Mouse (Mus musculus) MEL (cell line): ENCODE data around the gene Art3. TPM values are rescaled to one million over a fixed set of nuclear protein-coding genes. Genes with fewer than 3 reads are reported as not detected.

Source experiments
- DNase-seq: peaks from one replicate; pipeline ENCODE4 v3.0.0; 2011; ENCODE audit warnings: low read depth, low spot score
- H3K27ac ChIP-seq: 2 replicates; pipeline ENCODE4 v1.5.1; 2012; ENCODE audit warnings: low read depth, mild to moderate bottlenecking, control low read depth, low read length, moderate library complexity; ENCODE audit not compliant: control insufficient read depth
- H3K27me3 ChIP-seq, 2 experiments: fragments of 150-350 bp in 1 of 2; sonication (generic) in 1 of 2; 2 replicates each; pipeline ENCODE4 v1.6.1; 2012; ENCODE audit warnings: low read length in 2 of 2, mild to moderate bottlenecking in 2 of 2, improper control_type of control experiment in 1 of 2, moderate library complexity in 1 of 2; ENCODE audit not compliant: insufficient read depth in 2 of 2, control insufficient read depth in 1 of 2
- H3K36me3 ChIP-seq, 2 experiments: 2 replicates each; pipeline ENCODE4 v1.6.1; 2012 to 2014; ENCODE audit warnings: low read length in 2 of 2, improper control_type of control experiment in 1 of 2, inconsistent platforms in 1 of 2, mild to moderate bottlenecking in 1 of 2; ENCODE audit not compliant: insufficient read depth in 2 of 2, control insufficient read depth in 1 of 2
- H3K4me1 ChIP-seq, 2 experiments: fragments of 150-350 bp in 1 of 2; sonication (generic) in 1 of 2; 2 replicates each; pipeline ENCODE4 v1.6.1; 2012; ENCODE audit warnings: low read length in 2 of 2, improper control_type of control experiment in 1 of 2, mild to moderate bottlenecking in 1 of 2; ENCODE audit not compliant: insufficient read depth in 2 of 2, control insufficient read depth in 1 of 2
- H3K4me3 ChIP-seq, 2 experiments: fragments of 150-350 bp in 1 of 2; sonication (generic) in 1 of 2; 2 replicates each; pipeline ENCODE4 v1.5.1; 2012; ENCODE audit warnings: low read depth in 2 of 2, low read length in 2 of 2, mild to moderate bottlenecking in 2 of 2, moderate library complexity in 2 of 2, control low read depth in 1 of 2, improper control_type of control experiment in 1 of 2; ENCODE audit not compliant: control insufficient read depth in 1 of 2, insufficient read depth in 1 of 2
- H3K79me2 ChIP-seq: 2 replicates; pipeline ENCODE4 v1.6.1; 2012; ENCODE audit warnings: mild to moderate bottlenecking, low read length, moderate library complexity; ENCODE audit not compliant: control insufficient read depth, poor library complexity, insufficient read depth
- H3K9ac ChIP-seq: 2 replicates; pipeline ENCODE4 v1.6.1; 2012; ENCODE audit warnings: low read depth, mild to moderate bottlenecking, control low read depth, low read length, moderate library complexity; ENCODE audit not compliant: control insufficient read depth, poor library complexity, severe bottlenecking
- H3K9me3 ChIP-seq: fragments of 150-350 bp; sonication (generic); replicated peaks from 2 replicates; pipeline ENCODE4 v1.6.1; 2012; ENCODE audit warnings: mild to moderate bottlenecking, low read length, improper control_type of control experiment, moderate library complexity; ENCODE audit not compliant: insufficient read depth
- CHD1 ChIP-seq: IDR thresholded peaks from 2 replicates; pipeline ENCODE4 v1.6.1; 2012; ENCODE audit warnings: low read depth, mild to moderate bottlenecking, inconsistent platforms, low read length, improper control_type of control experiment
- E2F4 ChIP-seq: IDR thresholded peaks from 2 replicates; pipeline ENCODE4 v1.6.1; 2011; ENCODE audit warnings: low read depth, low read length, improper control_type of control experiment, borderline replicate concordance
- EP300 ChIP-seq, 2 experiments: IDR thresholded peaks; 2 replicates each; pipeline ENCODE4 v1.6.1; 2011; ENCODE audit warnings: improper control_type of control experiment in 2 of 2, low read length in 2 of 2, low read depth in 1 of 2, mild to moderate bottlenecking in 1 of 2
- GABPA ChIP-seq: IDR thresholded peaks from 2 replicates; pipeline ENCODE4 v1.6.1; 2012; ENCODE audit warnings: low read depth, mild to moderate bottlenecking, inconsistent platforms, low read length, improper control_type of control experiment, moderate library complexity
- KAT2A ChIP-seq: conservative IDR thresholded peaks from 2 replicates; pipeline ENCODE4 v1.6.1; 2012; ENCODE audit warnings: low read depth, low read length, improper control_type of control experiment, inconsistent platforms
- MAFK ChIP-seq: IDR thresholded peaks from 2 replicates; pipeline ENCODE4 v1.6.1; 2011; ENCODE audit warnings: low read depth, mild to moderate bottlenecking, low read length, improper control_type of control experiment, borderline replicate concordance
- MAZ ChIP-seq: IDR thresholded peaks from 2 replicates; pipeline ENCODE4 v1.6.1; 2012; ENCODE audit warnings: low read depth, mild to moderate bottlenecking, inconsistent platforms, low read length, improper control_type of control experiment
- MEF2A ChIP-seq: IDR thresholded peaks from 2 replicates; pipeline ENCODE4 v1.6.1; 2014; ENCODE audit warnings: low read depth, mild to moderate bottlenecking, inconsistent platforms, low read length, improper control_type of control experiment; ENCODE audit not compliant: poor library complexity, insufficient replicate concordance, severe bottlenecking; ENCODE audit errors: extremely low read depth
- MXI1 ChIP-seq: IDR thresholded peaks from 2 replicates; pipeline ENCODE4 v1.6.1; 2011; ENCODE audit warnings: mild to moderate bottlenecking, low read depth, low read length, improper control_type of control experiment
- NRF1 ChIP-seq: IDR thresholded peaks from 2 replicates; pipeline ENCODE4 v1.6.1; 2014; ENCODE audit warnings: low read depth, mild to moderate bottlenecking, inconsistent platforms, low read length, improper control_type of control experiment, moderate library complexity; ENCODE audit not compliant: poor library complexity, insufficient read depth, severe bottlenecking
- POLR2AphosphoS2 ChIP-seq: IDR thresholded peaks from 2 replicates; pipeline ENCODE4 v1.6.1; 2011; ENCODE audit warnings: low read length, improper control_type of control experiment
- SIN3A ChIP-seq: IDR thresholded peaks from 2 replicates; pipeline ENCODE4 v1.6.1; 2012; ENCODE audit warnings: low read length, improper control_type of control experiment, inconsistent platforms
- TAL1 ChIP-seq: IDR thresholded peaks from 2 replicates; pipeline ENCODE4 v1.6.1; 2012; ENCODE audit warnings: mild to moderate bottlenecking, inconsistent platforms, low read length, moderate library complexity, mixed read lengths
- TBP ChIP-seq: IDR thresholded peaks from 2 replicates; pipeline ENCODE4 v1.8.0; 2011; ENCODE audit warnings: low read depth, low read length, improper control_type of control experiment
- TCF12 ChIP-seq: IDR thresholded peaks from 2 replicates; pipeline ENCODE4 v1.6.1; 2014; ENCODE audit warnings: low read depth, mild to moderate bottlenecking, inconsistent platforms, low read length, improper control_type of control experiment, moderate library complexity
- UBTF ChIP-seq: IDR thresholded peaks from 2 replicates; pipeline ENCODE4 v1.6.1; 2012; ENCODE audit warnings: low read depth, mild to moderate bottlenecking, inconsistent platforms, low read length, improper control_type of control experiment, moderate library complexity, borderline replicate concordance; ENCODE audit not compliant: insufficient read depth
- USF2 ChIP-seq, 2 experiments: IDR thresholded peaks; 2 replicates each; pipeline ENCODE4 v1.6.1; 2011 to 2012; ENCODE audit warnings: improper control_type of control experiment in 2 of 2, low read length in 2 of 2, borderline replicate concordance in 1 of 2, inconsistent platforms in 1 of 2, low read depth in 1 of 2, mild to moderate bottlenecking in 1 of 2; ENCODE audit not compliant: insufficient read depth in 1 of 2
- ZNF384 ChIP-seq: IDR thresholded peaks from 2 replicates; pipeline ENCODE4 v1.6.1; 2012; ENCODE audit warnings: low read depth, mild to moderate bottlenecking, inconsistent platforms, low read length, improper control_type of control experiment
- polyA plus RNA-seq, 2 experiments: library from polyadenylated mRNA; stranded (reverse) in 1 of 2; unstranded in 1 of 2; fragments of >175 nt in 1 of 2; fragments of >200 nt in 1 of 2; gene quantifications; 2 replicates each; pipeline versions ENCODE4 v1.2.1 to v1.2.4; 2012; ENCODE audit warnings: low replicate concordance in 2 of 2, low read depth in 1 of 2; ENCODE audit not compliant: insufficient read length in 2 of 2, insufficient read depth in 1 of 2, missing spikeins in 1 of 2
- total RNA-seq: library from RNA; depleted of rRNA; stranded (reverse); fragments of 300-350 nt; gene quantifications from 2 replicates; pipeline ENCODE4 v1.2.3, GENCODE M21; 2012

Art3 gene
- total and polyA plus RNA-seq, 3 experiments = not detected

DNA sequence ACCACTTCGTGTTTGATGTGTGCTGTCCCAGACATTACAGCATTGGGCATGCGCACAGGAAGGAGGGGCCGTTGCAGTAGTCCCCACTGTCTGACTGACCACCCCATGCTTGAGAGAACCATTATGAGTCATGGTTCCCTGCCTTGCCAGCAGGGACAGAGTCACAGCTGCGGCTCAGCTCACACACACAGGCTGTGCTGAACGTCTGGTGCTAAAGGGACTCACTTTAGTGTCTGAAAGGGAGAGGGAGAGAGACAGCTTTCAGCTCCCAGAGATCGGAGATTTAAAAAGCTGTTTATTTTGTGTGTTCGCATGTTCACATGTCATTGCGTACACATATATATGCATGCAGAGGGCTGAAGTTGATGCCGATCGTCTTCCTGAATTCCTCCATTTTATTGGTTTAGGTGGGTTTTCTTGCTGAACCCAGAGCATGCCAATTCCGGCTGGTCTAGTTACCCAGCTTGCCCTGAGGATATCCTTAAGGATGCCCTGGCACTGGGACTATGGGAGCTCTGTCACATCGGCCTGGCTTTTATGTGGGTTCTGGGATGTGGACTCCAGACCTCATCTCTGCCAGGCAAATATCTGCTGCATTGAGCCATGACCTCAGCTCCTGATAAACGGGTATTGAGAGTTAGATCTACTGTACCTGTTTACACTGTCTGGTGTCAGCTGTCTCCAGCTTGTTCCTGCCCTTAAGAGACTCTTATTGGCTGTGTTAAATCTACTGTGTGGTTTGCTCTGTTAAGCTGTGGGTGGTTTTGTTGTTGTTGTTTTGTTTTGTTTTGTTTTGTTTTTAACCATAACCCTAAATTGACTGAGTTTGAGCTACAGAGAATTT lies 37.7 kb downstream of the Art3 start:
- Histone ChIP-seq H3K79me2 (no peaks in the 10 kb centered on the region), H3K9ac (no peak overlapping the region), H3K4me3 (no peak overlapping the region), H3K9me3 (no peaks in the 10 kb centered on the region), H3K27ac (no peak overlapping the region), H3K36me3 (no peaks in the 10 kb centered on the region), H3K4me1 (no peaks in the 10 kb centered on the region), H3K27me3 (peaks cover 18 to 25% of the 10 kb centered on the region in 2 experiments)
- DNase-seq = no peak
- no peak for TF ChIP-seq USF2 (IDR thresholded peaks at IDR 0.05; ENCODE audit: borderline replicate concordance in 1 of 2, insufficient read depth in 1 of 2, low read depth in 1 of 2, low read length in 2 of 2)

DNA sequence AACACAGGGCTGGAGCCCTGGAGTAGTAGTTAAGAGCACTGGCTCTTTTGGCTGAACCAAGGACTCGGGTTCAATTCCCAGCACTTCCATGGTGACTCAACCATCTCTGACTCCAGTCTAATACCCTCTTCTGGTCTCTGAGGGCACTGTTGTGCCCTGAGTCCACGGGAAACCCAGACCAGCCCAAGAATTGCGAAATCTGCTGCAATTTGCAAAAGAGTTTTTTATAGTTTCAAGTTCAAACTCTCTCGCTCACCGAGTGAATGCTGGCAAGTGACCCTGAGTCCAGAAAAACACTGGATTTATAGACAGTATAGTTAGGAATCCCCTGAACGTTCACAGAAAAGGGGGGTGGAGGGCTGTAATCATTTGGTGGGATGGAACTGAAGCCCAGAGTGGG lies 38.8 kb downstream of the Art3 start:
- no peaks in the 10 kb centered on the region for H3K79me2 ChIP-seq
- no peak overlapping the region for H3K27ac ChIP-seq
- no peak for TF ChIP-seq POLR2AphosphoS2
- TF ChIP-seq, all 39 proteins: peak for 0
- no peak overlapping the region for H3K9ac ChIP-seq
- peaks cover 0 to 8% of the 10 kb centered on the region in 2 experiments; a peak in 2 of 4 replicates for H3K4me1 ChIP-seq
- H3K27me3 ChIP-seq = peaks cover 18 to 19% of the 10 kb centered on the region in 2 experiments
- no peak for DNase-seq
- no peaks in the 10 kb centered on the region for H3K36me3 ChIP-seq
- H3K4me3 ChIP-seq = no peak overlapping the region
- H3K9me3 ChIP-seq = no peaks in the 10 kb centered on the region

DNA sequence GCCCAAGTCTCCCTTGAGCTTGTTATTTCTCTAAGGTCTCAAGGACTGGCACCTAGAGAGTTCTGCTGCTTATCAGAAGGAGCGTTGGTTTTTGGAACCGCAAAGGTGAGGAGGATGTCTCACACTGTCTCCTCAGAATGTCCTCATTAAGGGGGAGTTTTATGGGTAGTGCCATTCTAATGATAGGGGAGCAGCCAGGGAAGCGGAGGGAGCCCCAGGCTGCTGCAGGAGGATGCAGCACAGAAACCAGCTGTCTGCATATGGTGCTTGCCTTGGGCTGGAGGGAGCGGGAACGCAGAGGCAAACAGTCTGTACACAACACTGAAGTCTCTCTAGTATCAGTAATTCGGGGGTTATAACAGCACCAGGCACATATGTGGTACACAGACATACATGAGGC lies 39.3 kb downstream of the Art3 start:
- Histone ChIP-seq H3K9ac (no peak overlapping the region), H3K9me3 (no peaks in the 10 kb centered on the region), H3K36me3 (no peaks in the 10 kb centered on the region), H3K27me3 (peaks cover 15 to 18% of the 10 kb centered on the region in 2 experiments), H3K4me1 (peaks cover 0 to 10% of the 10 kb centered on the region in 2 experiments; a peak in 2 of 4 replicates), H3K27ac (no peak overlapping the region), H3K79me2 (no peaks in the 10 kb centered on the region), H3K4me3 (no peak overlapping the region)
- TF ChIP-seq MXI1 (no peak), MAFK (no peak), UBTF (no peak), MAZ (no peak), E2F4 (no peak), ZNF384 (no peak), GABPA (no peak), SIN3A (no peak), POLR2AphosphoS2 (no peak), TBP (no peak), MEF2A (no peak), KAT2A (no peak), EP300 (IDR thresholded peaks at IDR 0.05; ENCODE audit: low read depth in 1 of 2, low read length in 2 of 2) (no peak), TAL1 (no peak), NRF1 (no peak), CHD1 (no peak), TCF12 (no peak)
- DNase-seq = no peak
